Mouse (Mus musculus) testis, adult 2 months (tissue): ENCODE data around the gene Gp1bb.

Source experiments
- CTCF ChIP-seq: fragments of 200-500 bp; IDR thresholded peaks from 2 replicates; pipeline ENCODE4 v1.5.1; 2012; ENCODE audit warnings: low read depth, mild to moderate bottlenecking, inconsistent platforms, low read length, moderate library complexity; ENCODE audit not compliant: control insufficient read depth, insufficient read depth, insufficient replicate concordance
- POLR2A ChIP-seq: fragments of 200-500 bp; IDR thresholded peaks from 2 replicates; pipeline ENCODE4 v1.6.1; 2012; ENCODE audit warnings: low read depth, mild to moderate bottlenecking, inconsistent platforms, low read length, moderate library complexity; ENCODE audit not compliant: control insufficient read depth

DNA sequence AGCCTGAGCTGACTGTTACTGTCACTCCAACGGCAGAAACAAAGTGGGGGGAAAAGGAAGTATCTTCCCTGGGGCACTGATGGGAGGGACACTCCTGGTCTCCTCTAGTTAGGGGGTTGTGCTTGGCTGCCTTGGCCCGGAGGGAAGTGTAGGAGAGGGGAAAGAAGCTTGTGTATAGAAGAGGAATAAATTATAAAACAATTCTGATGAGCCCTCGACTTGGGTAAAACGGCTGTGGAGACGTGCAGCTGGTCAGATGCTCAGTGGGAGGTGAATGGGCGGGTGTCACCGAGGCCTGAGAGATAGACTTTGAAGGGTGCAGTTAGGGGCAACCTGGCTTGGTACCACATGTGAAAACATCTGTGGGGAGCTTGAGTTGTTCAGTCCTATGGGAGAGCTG lies 8.9 kb upstream of the Gp1bb start:
- TF ChIP-seq CTCF: no peak
- no peak for TF ChIP-seq POLR2A
